Mouse (Mus musculus) midbrain, embryonic 12.5 days (tissue): ENCODE data around the gene Clybl. TPM values are rescaled to one million over a fixed set of nuclear protein-coding genes. Genes with fewer than 3 reads are reported as not detected.

Source experiments
- ATAC-seq: fragments of 200-750 bp; cut with Nextera tagmentation; 2 replicates; pipeline ENCODE4 v1.8.0; 2017; ENCODE audit warnings: low read depth, moderate TSS enrichment, moderate library complexity; ENCODE audit not compliant: low FRiP score
- H3K27ac ChIP-seq: fragments of 300-500 bp; sonication (generic); replicated peaks from 2 replicates; pipeline ENCODE4 v1.5.1; 2016; ENCODE audit warnings: mild to moderate bottlenecking
- H3K27me3 ChIP-seq: fragments of 300-500 bp; sonication (generic); 2 replicates; pipeline ENCODE4 v1.6.1; 2016; ENCODE audit warnings: mild to moderate bottlenecking
- H3K36me3 ChIP-seq: fragments of 300-500 bp; sonication (generic); 2 replicates; pipeline ENCODE4 v1.6.1; 2016
- H3K4me1 ChIP-seq: fragments of 300-500 bp; sonication (generic); 2 replicates; pipeline ENCODE4 v1.6.1; 2016
- H3K4me2 ChIP-seq: fragments of 300-500 bp; sonication (generic); replicated peaks from 2 replicates; pipeline ENCODE4 v1.6.1; 2016; ENCODE audit warnings: mild to moderate bottlenecking, moderate library complexity
- H3K4me3 ChIP-seq: fragments of 300-500 bp; sonication (generic); 2 replicates; pipeline ENCODE4 v1.5.1; 2016; ENCODE audit warnings: mild to moderate bottlenecking
- H3K9ac ChIP-seq: fragments of 300-500 bp; sonication (generic); replicated peaks from 2 replicates; pipeline ENCODE4 v1.6.1; 2016; ENCODE audit warnings: mild to moderate bottlenecking, moderate library complexity
- H3K9me3 ChIP-seq: fragments of 300-500 bp; sonication (generic); 2 replicates; pipeline ENCODE4 v1.6.1; 2016; ENCODE audit warnings: mild to moderate bottlenecking
- WGBS: fragments of 180-500 bp; shearing (Covaris S2); methylation state at CpG from one replicate; pipeline ENCODE4 v1.1.7; 2016; 5-methylcytosine and 5-hydroxymethylcytosine counted together
- polyA plus RNA-seq: library from polyadenylated mRNA; unstranded; fragments of >200 nt; fragmentation: Nextera tagmentation; extraction: Ambion mirVana; gene quantifications from 2 replicates; pipeline ENCODE4 v1.2.1, GENCODE M21; 2016

Gene Clybl
- polyA plus RNA-seq = 19.4 and 34.6 TPM in 2 replicates

GRCm38 (mm10) chr14:122181078-122181814, at the start of gene Clybl:
Gene Clybl (plus strand): TSS chr14:122181704.
- H3K4me3 ChIP-seq = peak within 1 kb of the TSS; percentile 56
- peak within 1 kb of the TSS; percentile 58 for H3K4me2 ChIP-seq
- H3K9me3 ChIP-seq = no peaks in the 10 kb centered on the region
- no peak within 1 kb of the TSS for H3K27ac ChIP-seq
- H3K9ac ChIP-seq = peak within 1 kb of the TSS; percentile 54
- H3K4me1 ChIP-seq = peaks cover 5% of the 10 kb centered on the region; the same call in 1 of the 2 replicates
- no peaks in the 10 kb centered on the region for H3K36me3 ChIP-seq
- no peaks in the 10 kb centered on the region for H3K27me3 ChIP-seq
- 4% methylated on average over 44 of the region's 45 CpGs for WGBS
- peak; percentile 99 for ATAC-seq

GRCm38 (mm10) chr14:122136368-122136928, 45.1 kb upstream of the Clybl start:
- Histone ChIP-seq H3K27me3 (no peaks in the 10 kb centered on the region), H3K9me3 (no peaks in the 10 kb centered on the region), H3K27ac (no peak overlapping the region), H3K9ac (no peak overlapping the region), H3K4me3 (no peak overlapping the region), H3K36me3 (peaks cover 36% of the 10 kb centered on the region), H3K4me2 (no peak overlapping the region), H3K4me1 (no peaks in the 10 kb centered on the region)
- no peak for ATAC-seq
- 94% methylated on average over 3 of the region's 3 CpGs for WGBS

GRCm38 (mm10) chr14:122137234-122137633, 44.3 kb upstream of the Clybl start:
- no peak for ATAC-seq
- no peaks in the 10 kb centered on the region for H3K4me1 ChIP-seq
- H3K9ac ChIP-seq = no peak overlapping the region
- no peak overlapping the region for H3K27ac ChIP-seq
- peaks cover 41% of the 10 kb centered on the region for H3K36me3 ChIP-seq
- no peaks in the 10 kb centered on the region for H3K27me3 ChIP-seq
- no peak overlapping the region for H3K4me3 ChIP-seq
- no peak overlapping the region for H3K4me2 ChIP-seq
- 95% methylated on average over 7 of the region's 7 CpGs for whole genome bisulfite sequencing
- no peaks in the 10 kb centered on the region for H3K9me3 ChIP-seq

GRCm38 (mm10) chr14:122140126-122140525, 41.4 kb upstream of the Clybl start:
- ATAC-seq = no peak
- H3K4me1 ChIP-seq = no peaks in the 10 kb centered on the region
- WGBS = 79% methylated on average over 1 of the region's 1 CpGs
- no peaks in the 10 kb centered on the region for H3K27me3 ChIP-seq
- no peak overlapping the region for H3K9ac ChIP-seq
- no peak overlapping the region for H3K4me3 ChIP-seq
- H3K4me2 ChIP-seq = no peak overlapping the region
- no peak overlapping the region for H3K27ac ChIP-seq
- no peaks in the 10 kb centered on the region for H3K9me3 ChIP-seq
- H3K36me3 ChIP-seq = peaks cover 54% of the 10 kb centered on the region

GRCm38 (mm10) chr14:122143585-122144269, 37.8 kb upstream of the Clybl start:
- H3K4me3 ChIP-seq = no peak overlapping the region
- no peak for ATAC-seq
- H3K9me3 ChIP-seq = no peaks in the 10 kb centered on the region
- H3K27me3 ChIP-seq = no peaks in the 10 kb centered on the region
- no peaks in the 10 kb centered on the region for H3K4me1 ChIP-seq
- peaks cover 68% of the 10 kb centered on the region for H3K36me3 ChIP-seq
- WGBS = 89% methylated on average over 4 of the region's 4 CpGs
- no peak overlapping the region for H3K27ac ChIP-seq
- no peak overlapping the region for H3K4me2 ChIP-seq
- H3K9ac ChIP-seq = no peak overlapping the region

GRCm38 (mm10) chr14:122145374-122145773, 36.1 kb upstream of the Clybl start:
- ATAC-seq = no peak
- WGBS = 81% methylated on average over 1 of the region's 1 CpGs
- H3K4me3 ChIP-seq = no peak overlapping the region
- peaks cover 65% of the 10 kb centered on the region for H3K36me3 ChIP-seq
- H3K27ac ChIP-seq = no peak overlapping the region
- H3K9me3 ChIP-seq = no peaks in the 10 kb centered on the region
- H3K9ac ChIP-seq = no peak overlapping the region
- H3K4me2 ChIP-seq = no peak overlapping the region
- H3K27me3 ChIP-seq = no peaks in the 10 kb centered on the region
- 0 out of 2 replicates have a peak, but pooled peaks cover 1% of the 10 kb centered on the region for H3K4me1 ChIP-seq

GRCm38 (mm10) chr14:122150616-122151015, 30.9 kb upstream of the Clybl start:
- 31% methylated on average over 5 of the region's 5 CpGs for WGBS
- no peak for ATAC-seq
- H3K27me3 ChIP-seq = no peaks in the 10 kb centered on the region
- H3K9me3 ChIP-seq = no peaks in the 10 kb centered on the region
- 0 out of 2 replicates have a peak, but pooled peaks cover 10% of the 10 kb centered on the region for H3K4me1 ChIP-seq
- no peak overlapping the region for H3K27ac ChIP-seq
- H3K9ac ChIP-seq = no peak overlapping the region
- no peak overlapping the region for H3K4me2 ChIP-seq
- peaks cover 67% of the 10 kb centered on the region for H3K36me3 ChIP-seq
- no peak overlapping the region for H3K4me3 ChIP-seq

GRCm38 (mm10) chr14:122157738-122158137, 23.8 kb upstream of the Clybl start:
- Histone ChIP-seq H3K9me3 (no peaks in the 10 kb centered on the region), H3K4me1 (no peaks in the 10 kb centered on the region), H3K36me3 (peaks cover 60% of the 10 kb centered on the region), H3K9ac (no peak overlapping the region), H3K4me2 (no peak overlapping the region), H3K27me3 (no peaks in the 10 kb centered on the region), H3K4me3 (no peak overlapping the region), H3K27ac (no peak overlapping the region)
- 92% methylated on average over 7 of the region's 7 CpGs for WGBS
- no peak for ATAC-seq

GRCm38 (mm10) chr14:122160916-122161315, 20.6 kb upstream of the Clybl start:
- no peak overlapping the region for H3K4me3 ChIP-seq
- peaks cover 44% of the 10 kb centered on the region for H3K36me3 ChIP-seq
- no peak overlapping the region for H3K9ac ChIP-seq
- H3K27ac ChIP-seq = no peak overlapping the region
- no peak for ATAC-seq
- H3K4me2 ChIP-seq = no peak overlapping the region
- H3K4me1 ChIP-seq = no peaks in the 10 kb centered on the region
- WGBS = 95% methylated on average over 1 of the region's 1 CpGs
- no peaks in the 10 kb centered on the region for H3K27me3 ChIP-seq
- peaks cover 5% of the 10 kb centered on the region; the same call in 1 of the 2 replicates for H3K9me3 ChIP-seq

- H3K36me3 ChIP-seq = 0 out of 2 replicates have a peak, but pooled peaks cover 7% of the 10 kb centered on the region
- ATAC-seq = no peak
- WGBS = 67% methylated on average over 7 of the region's 7 CpGs
These were observed 12.6 kb upstream of the Clybl start for GRCm38 (mm10) chr14:122168912-122169311.

GRCm38 (mm10) chr14:122170202-122170781, 11.2 kb upstream of the Clybl start:
- WGBS = 55% methylated on average over 7 of the region's 7 CpGs
- Histone ChIP-seq H3K4me2 (no peak overlapping the region), H3K27ac (peak overlapping the region; percentile 58; the same call in 1 of the 2 replicates), H3K9ac (no peak overlapping the region), H3K4me1 (peaks cover 9% of the 10 kb centered on the region; the same call in 1 of the 2 replicates), H3K9me3 (no peaks in the 10 kb centered on the region), H3K4me3 (no peak overlapping the region), H3K27me3 (no peaks in the 10 kb centered on the region), H3K36me3 (no peaks in the 10 kb centered on the region)
- ATAC-seq = peak; percentile 53

More at GRCm38 (mm10) chr14:122168912-122169311, 12.6 kb upstream of the Clybl start:
- Histone ChIP-seq H3K27ac (no peak overlapping the region), H3K27me3 (no peaks in the 10 kb centered on the region), H3K4me3 (no peak overlapping the region), H3K4me1 (peaks cover 9% of the 10 kb centered on the region; the same call in 1 of the 2 replicates), H3K9me3 (peaks cover 5% of the 10 kb centered on the region; the same call in 1 of the 2 replicates), H3K4me2 (no peak overlapping the region), H3K9ac (no peak overlapping the region)
